Mouse (Mus musculus) left cerebral cortex, adult 2 months (tissue): ENCODE measurements around the gene Lpar1. TPM values are rescaled to one million over a fixed set of nuclear protein-coding genes. Genes with fewer than 3 reads are reported as not detected.
A peak's percentile ranks its signal among the peaks of the same experiment; 100 is the strongest.

Source experiments
- DNase-seq, 2 experiments: peaks; one replicate each; pipeline ENCODE4 v3.0.0; 2021 to 2022; ENCODE audit warnings: low spot score in 2 of 2, mixed read lengths in 1 of 2; ENCODE audit errors: extremely low spot score in 1 of 2
- H3K27ac ChIP-seq: fragments of 200-600 bp; 2 replicates; pipeline ENCODE4 v1.8.1; 2022
- H3K4me3 ChIP-seq: fragments of 200-600 bp; 2 replicates; pipeline ENCODE4 v1.8.1; 2022
- CTCF ChIP-seq: fragments of 200-600 bp; IDR thresholded peaks from 2 replicates; pipeline ENCODE4 v1.8.1; 2022; ENCODE audit warnings: antibody characterized with exemption, mild to moderate bottlenecking, moderate library complexity
- intact Hi-C: fragments of 180-260 bp; cut with DNase I; formaldehyde crosslinking; loops from one replicate; pipeline ENCODE4 v1.15.1; 2025
- microRNA-seq, 2 experiments: library from miRNA; unstranded; fragments of <30 nt; microRNA quantifications; one replicate each; pipeline ENCODE4 v1.2.0; 2021
- total RNA-seq, 2 experiments: library from RNA; stranded (reverse); gene quantifications; 2 replicates each; pipeline ENCODE4 v1.2.3; 2021

The Lpar1 gene
- total RNA-seq, 2 experiments from 2014 or later = 14.5 to 17.5 TPM

DNA sequence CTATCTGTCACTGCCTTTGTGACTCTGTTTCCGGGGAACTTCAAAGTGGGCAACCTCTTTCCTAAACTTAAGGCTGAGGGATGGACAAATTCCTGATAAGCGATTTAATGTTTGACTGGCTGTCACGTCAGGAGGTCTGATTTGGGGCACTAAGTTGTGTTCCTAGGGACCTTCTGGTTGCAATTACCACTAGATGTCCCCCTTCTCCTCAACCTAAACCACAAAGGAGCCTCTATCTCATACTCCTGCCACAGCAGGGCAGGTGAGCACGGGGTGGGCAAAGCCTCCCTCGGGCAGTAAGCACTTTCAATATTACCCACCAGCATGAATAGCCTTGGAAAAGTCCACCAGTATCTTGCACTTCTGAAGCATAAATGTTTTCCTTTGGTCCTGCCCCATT, 134.5 kb downstream of the Lpar1 start:
- no peak for DNase-seq
- no peak overlapping the region for H3K4me3 ChIP-seq
- H3K27ac ChIP-seq = no peak overlapping the region
- intact Hi-C loops = loop anchor here (1.0 kb wide), 1 partner anchor 330 kb away; no protein-coding TSS in a partner anchor
- TF ChIP-seq CTCF = peak; percentile 60

DNA sequence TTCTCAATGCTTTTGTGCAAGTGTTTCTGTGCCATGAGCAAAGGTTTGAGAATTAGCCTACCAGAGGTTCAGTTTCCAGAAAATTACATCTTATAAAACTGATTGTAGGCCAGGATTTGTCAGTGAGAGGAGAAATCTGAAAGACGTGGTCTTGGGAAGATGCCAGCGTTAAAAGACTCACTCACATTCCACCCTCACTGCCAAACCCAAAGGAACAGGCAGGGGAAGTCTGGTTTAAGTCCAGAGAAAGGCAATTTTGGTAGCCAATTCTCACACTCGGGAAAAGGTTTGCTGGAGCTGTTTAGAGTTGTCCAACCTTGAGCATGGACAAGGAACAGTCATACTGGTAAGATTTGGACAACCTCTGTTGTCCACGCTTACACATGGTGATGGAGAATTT, 136.4 kb downstream of the Lpar1 start:
- H3K4me3 ChIP-seq = no peak overlapping the region
- intact Hi-C loops = no loop called here
- TF ChIP-seq CTCF = no peak
- no peak overlapping the region for H3K27ac ChIP-seq
- no peak for DNase-seq

DNA sequence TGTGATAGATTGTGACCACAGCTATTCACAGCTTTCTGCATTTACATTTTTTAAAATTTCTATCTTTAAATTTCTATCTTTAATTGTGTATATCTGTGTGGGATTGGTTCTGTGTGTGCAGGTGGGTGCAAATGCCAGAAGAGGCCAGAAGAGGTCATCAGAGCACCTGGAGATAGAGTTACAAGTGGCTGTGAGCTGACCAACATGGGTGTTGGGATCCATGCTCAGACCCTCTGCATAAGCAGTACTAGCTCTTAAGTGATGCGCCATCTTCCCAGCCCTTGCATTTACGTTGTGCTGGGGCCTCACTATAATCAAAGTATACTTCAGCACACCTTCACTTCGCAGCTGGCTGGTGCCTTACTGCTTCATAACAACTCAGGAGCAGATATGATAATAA, 138.2 kb downstream of the Lpar1 start:
- intact Hi-C loops = no loop called here

DNA sequence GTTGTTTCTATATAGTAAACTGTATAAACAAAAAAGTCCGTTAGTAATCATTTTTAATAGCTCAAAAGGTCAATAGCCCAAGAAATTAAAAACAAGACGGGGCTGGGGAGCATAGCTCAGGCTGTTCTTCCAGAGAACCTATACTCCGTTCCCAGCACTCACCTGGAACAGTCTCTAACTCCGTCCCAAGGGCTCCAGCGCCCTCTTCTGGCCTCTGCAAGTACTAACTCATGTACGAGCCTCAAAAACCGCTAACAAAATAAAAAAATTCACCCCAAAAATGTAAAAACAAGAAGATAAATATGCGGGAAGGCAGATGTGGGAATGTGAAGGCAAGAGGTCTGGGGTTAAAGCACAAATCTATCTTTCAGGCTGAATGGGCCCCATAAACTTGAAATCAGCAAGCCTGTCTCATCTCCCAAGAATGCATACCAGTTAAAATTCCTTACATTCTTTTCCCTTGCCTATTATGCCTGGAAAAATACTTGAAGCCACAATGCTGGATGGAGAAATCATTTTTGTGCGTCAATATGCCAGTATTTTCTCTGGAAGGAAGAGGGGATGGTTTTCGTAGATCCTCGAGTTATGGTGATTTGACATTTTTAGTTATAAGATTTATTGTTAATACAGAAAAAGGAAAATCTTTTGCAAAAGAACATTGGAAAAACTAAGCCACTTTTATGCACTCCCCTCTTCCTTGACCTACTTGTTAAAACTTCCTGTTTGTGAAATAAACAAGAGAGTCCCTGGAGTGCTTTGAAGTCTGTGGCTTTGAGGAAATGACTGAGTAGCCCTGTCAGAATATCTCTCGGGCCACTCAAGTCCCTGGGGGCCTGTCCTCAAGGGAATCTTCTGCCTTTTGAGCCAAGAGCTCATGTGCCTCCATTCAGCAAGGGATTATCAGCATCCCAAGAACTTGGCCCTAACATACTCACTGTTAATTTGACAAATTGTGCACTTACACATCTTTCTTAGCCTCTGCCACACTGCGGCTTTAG, 140.2 kb downstream of the Lpar1 start:
- intact Hi-C loops = no loop called here
- no peak for DNase-seq
- TF ChIP-seq CTCF = no peak; the same call in 1 of the 2 replicates

More for the DNA sequence above, 138.2 kb downstream of the Lpar1 start:
- peak; percentile 1; the same call in 1 of the 2 replicates for TF ChIP-seq CTCF
- no peak overlapping the region for H3K4me3 ChIP-seq
- no peak for DNase-seq
- no peak overlapping the region for H3K27ac ChIP-seq

DNA sequence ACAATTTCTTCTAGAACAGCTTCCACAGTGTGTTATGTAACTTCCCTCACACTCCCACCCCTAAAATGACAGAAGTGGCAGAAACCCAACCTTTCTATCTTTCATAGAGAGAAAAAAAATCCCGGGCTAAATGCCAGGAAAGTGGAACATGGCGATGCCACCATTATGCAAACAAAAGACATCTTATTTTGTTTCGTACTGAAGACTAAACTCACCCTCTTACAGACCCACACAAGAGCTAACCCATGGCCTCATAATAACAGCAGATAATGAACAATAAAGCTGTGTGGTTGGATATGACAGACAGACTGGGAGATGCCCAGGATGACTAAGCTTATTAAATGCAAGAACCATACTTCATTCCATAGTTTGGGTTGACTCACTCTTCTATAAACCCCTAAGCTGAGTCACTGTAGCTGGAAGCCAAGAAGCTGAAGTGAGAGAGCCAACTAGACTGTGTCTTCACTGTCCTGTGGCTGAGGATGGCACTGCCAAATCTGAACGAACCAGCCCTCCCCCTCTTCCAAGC, 151.7 kb downstream of the Lpar1 start:
- no peak for TF ChIP-seq CTCF
- Histone ChIP-seq H3K27ac (peak overlapping the region; percentile 89), H3K4me3 (no peak overlapping the region)
- intact Hi-C loops = loop anchor here (1.0 to 5.0 kb wide), 6 partner anchors 27 to 240 kb away; no protein-coding TSS in a partner anchor
- peak; percentile 33 to 46 for DNase-seq

More for the DNA sequence above, 140.2 kb downstream of the Lpar1 start:
- no peak overlapping the region for H3K4me3 ChIP-seq
- H3K27ac ChIP-seq = no peak overlapping the region

DNA sequence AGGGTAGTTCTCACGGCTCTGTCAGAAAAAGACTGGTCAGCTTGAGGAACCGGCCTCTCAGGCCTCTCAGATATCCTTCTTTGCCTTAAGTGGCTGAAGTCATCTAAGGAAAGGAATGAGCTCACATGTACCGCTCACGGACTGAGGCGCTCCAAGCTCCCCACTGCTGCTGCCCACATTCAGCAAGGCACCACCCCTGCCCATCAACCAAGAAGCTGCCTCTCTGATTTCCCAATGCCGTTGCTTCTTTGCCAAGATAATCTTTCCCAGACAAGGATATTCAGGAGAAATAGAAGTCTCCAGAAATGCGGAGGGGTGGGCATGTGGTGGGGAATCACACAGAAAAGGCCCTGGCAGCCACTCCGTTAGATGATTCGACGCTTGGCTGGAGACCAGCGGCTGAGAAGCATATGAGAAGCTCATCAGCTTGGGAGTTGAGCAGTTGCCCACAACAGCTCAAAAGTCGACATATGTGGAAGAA, 152.8 kb downstream of the Lpar1 start:
- Histone ChIP-seq H3K27ac (peak overlapping the region; percentile 78), H3K4me3 (no peak overlapping the region)
- no peak for TF ChIP-seq CTCF
- intact Hi-C loops = loop anchor here (1.0 to 5.0 kb wide), 4 partner anchors 61 to 241 kb away; no protein-coding TSS in a partner anchor
- peak; percentile 67 to 78 for DNase-seq

Small RNAs within 50 kb of the gene (microRNA-seq; reads per million reads assigned to microRNA genes)
- gene Mir3095 = 0.24 to 0.72 reads per million in 2 experiments

Other genes starting within 250 kb of the Lpar1 start
- under 1 TPM; 0.44 to 0.48 TPM for gene Olfr267, start 233.8 kb upstream of the Lpar1 start, total RNA-seq